Mouse (Mus musculus) small intestine, adult 2 months (tissue): ENCODE data around the gene Pomt2.

Source experiments
- CTCF ChIP-seq: fragments of 200-500 bp; IDR thresholded peaks from 2 replicates; pipeline ENCODE4 v1.5.1; 2012; ENCODE audit warnings: low read depth, mild to moderate bottlenecking, control low read depth, inconsistent platforms, low read length, moderate library complexity, mixed read lengths; ENCODE audit not compliant: insufficient replicate concordance, insufficient read length; ENCODE audit errors: extremely low read depth
- POLR2A ChIP-seq: fragments of 200-500 bp; IDR thresholded peaks from 2 replicates; pipeline ENCODE4 v1.6.1; 2012; ENCODE audit warnings: low read depth, mild to moderate bottlenecking, control low read depth, inconsistent platforms, low read length, moderate library complexity

GRCm38 (mm10) chr12:87132784-87133183 is 15.0 kb downstream of the Pomt2 start:
- TF ChIP-seq CTCF, result no peak
- no peak for TF ChIP-seq POLR2A
